Mouse (Mus musculus) hindbrain, postnatal 0 days (tissue): ENCODE data around the gene Mrpl20. TPM values are rescaled to one million over a fixed set of nuclear protein-coding genes. Genes with fewer than 3 reads are reported as not detected.

Source experiments
- ATAC-seq: fragments of 200-750 bp; cut with Nextera tagmentation; 2 replicates; pipeline ENCODE4 v1.8.0; 2017; ENCODE audit warnings: mild to moderate bottlenecking, moderate TSS enrichment, moderate library complexity
- DNase-seq: peaks from one replicate; pipeline ENCODE4 v3.0.0-alpha.2; 2015; ENCODE audit warnings: low spot score
- H3K27ac ChIP-seq: fragments of 300-500 bp; sonication (generic); 2 replicates; pipeline ENCODE4 v1.5.1; 2014; ENCODE audit warnings: mild to moderate bottlenecking
- H3K27me3 ChIP-seq: fragments of 300-500 bp; sonication (generic); 2 replicates; pipeline ENCODE4 v1.6.1; 2014; ENCODE audit warnings: low read length, mixed read lengths; ENCODE audit not compliant: insufficient read depth
- H3K36me3 ChIP-seq: fragments of 300-500 bp; sonication (generic); 2 replicates; pipeline ENCODE4 v1.6.1; 2014; ENCODE audit warnings: low read length, mixed read lengths; ENCODE audit not compliant: insufficient read depth
- H3K4me1 ChIP-seq: fragments of 300-500 bp; sonication (generic); 2 replicates; pipeline ENCODE4 v1.6.1; 2014; ENCODE audit warnings: antibody characterized with exemption, low read length, mixed read lengths; ENCODE audit not compliant: insufficient read depth
- H3K4me2 ChIP-seq: fragments of 300-500 bp; sonication (generic); 2 replicates; pipeline ENCODE4 v1.6.1; 2014; ENCODE audit warnings: low read depth, mild to moderate bottlenecking, low read length, moderate library complexity, mixed read lengths
- H3K4me3 ChIP-seq: fragments of 300-500 bp; sonication (generic); 2 replicates; pipeline ENCODE4 v1.5.1; 2014; ENCODE audit warnings: low read length
- H3K9ac ChIP-seq: fragments of 300-500 bp; sonication (generic); replicated peaks from 2 replicates; pipeline ENCODE4 v1.6.1; 2014; ENCODE audit warnings: mild to moderate bottlenecking, low read length, moderate library complexity, mixed read lengths
- H3K9me3 ChIP-seq: fragments of 300-500 bp; sonication (generic); 2 replicates; pipeline ENCODE4 v1.6.1; 2016; ENCODE audit warnings: low read length, mixed read lengths
- CTCF ChIP-seq: IDR thresholded peaks from 2 replicates; pipeline ENCODE4 v1.5.1; 2016; ENCODE audit warnings: antibody characterized with exemption, control low read depth, low read depth
- WGBS: fragments of 180-500 bp; shearing (Covaris S2); extraction: QIAGEN DNeasy Blood & Tissue Kit; methylation state at CpG from one replicate; pipeline ENCODE4 v1.1.7; 2014; 5-methylcytosine and 5-hydroxymethylcytosine counted together
- polyA plus RNA-seq: library from polyadenylated mRNA; unstranded; fragments of >200 nt; fragmentation: Nextera tagmentation; extraction: Ambion mirVana; gene quantifications from 2 replicates; pipeline ENCODE4 v1.2.1, GENCODE M21; 2015
- total RNA-seq: library from RNA; depleted of rRNA; stranded (reverse); fragments of >200 nt; gene quantifications from 2 replicates; pipeline ENCODE4 v1.2.3, GENCODE M21; 2014

The Mrpl20 gene
- total and polyA plus RNA-seq, 2 experiments from 2014 or later, result 87.5 to 310 TPM

DNA sequence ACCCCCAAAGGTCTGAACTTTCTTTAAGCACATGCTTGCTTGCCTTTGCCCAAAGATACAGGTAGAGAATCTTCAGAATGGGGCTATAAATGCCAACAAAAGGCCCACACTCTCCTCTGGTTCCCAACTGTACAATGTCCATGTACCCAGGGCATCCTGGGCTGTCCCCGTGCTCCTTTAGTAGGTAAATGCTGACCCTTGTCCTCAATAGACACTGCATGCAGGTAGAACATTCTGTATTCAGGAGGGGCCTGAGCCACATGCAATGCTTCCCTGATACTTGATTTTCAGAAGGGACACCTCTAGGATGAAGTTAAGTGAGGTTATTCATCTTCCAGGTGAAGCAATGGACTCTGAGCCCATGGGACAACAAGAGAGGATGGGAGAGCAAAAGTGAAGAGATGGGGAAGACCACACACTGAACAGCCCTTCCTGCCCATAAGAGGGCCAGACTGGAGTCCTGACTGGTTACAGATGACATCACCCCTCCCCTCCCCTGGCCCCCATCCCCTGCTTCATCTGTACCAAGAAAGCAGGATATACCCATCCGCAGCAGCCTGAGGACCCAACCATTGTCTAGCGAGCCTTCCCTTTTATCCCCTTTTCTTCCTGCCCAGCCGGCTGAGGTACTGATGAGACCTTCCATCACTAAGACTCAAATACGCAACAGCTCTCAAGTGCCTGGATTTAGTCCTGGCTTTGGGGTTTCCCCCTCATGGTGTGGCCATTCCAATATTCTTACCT, 29.2 kb upstream of the Mrpl20 start:
- no peak for TF ChIP-seq CTCF
- H3K9me3 ChIP-seq, result no peaks in the 10 kb centered on the region
- peak overlapping the region; percentile 44; the same call in 1 of the 2 replicates for H3K9ac ChIP-seq
- peaks cover 13% of the 10 kb centered on the region for H3K4me1 ChIP-seq
- H3K27me3 ChIP-seq, result no peaks in the 10 kb centered on the region
- no peaks in the 10 kb centered on the region for H3K36me3 ChIP-seq
- H3K27ac ChIP-seq, result 0 out of 2 replicates have a peak overlapping the region, but pooled peaks have one; percentile 77
- peak overlapping the region; percentile 35 for H3K4me3 ChIP-seq
- DNase-seq (no peak), ATAC-seq (no peak)
- H3K4me2 ChIP-seq, result peak overlapping the region; percentile 67
- 32% methylated on average over 5 of the region's 5 CpGs for WGBS

DNA sequence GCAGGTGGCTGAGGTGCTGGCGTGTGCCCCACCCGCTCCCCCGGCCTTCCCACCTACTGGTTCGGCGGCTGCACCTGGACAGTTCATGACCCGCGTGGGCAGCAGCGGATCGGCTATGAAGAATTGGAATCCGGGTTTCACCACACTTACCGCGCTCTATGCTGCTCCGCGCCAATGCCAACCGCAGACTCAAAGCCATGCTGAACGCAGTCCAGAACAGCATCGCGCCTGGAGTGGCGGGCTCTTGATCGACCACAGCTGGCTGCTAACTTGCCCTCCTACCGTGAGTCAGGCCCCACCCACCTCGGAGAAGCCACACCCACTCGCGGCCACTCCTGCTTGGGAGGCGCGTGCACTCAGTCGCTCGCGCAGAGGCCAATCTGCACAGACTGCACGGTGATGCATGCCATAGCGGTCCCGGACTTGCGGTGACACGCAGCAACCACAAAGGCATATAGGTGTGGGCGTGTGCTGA, 28.4 kb upstream of the Mrpl20 start, which contains the start of gene Vwa1:
Vwa1 (minus strand) TSS at position 419 of the 475 bp plus-strand sequence.
- ATAC-seq, result peak; percentile 85
- H3K27ac ChIP-seq, result peak within 1 kb of the TSS; percentile 77
- peak; percentile 11; the same call in 1 of the 2 replicates for TF ChIP-seq CTCF
- peak within 1 kb of the TSS; percentile 35 for H3K4me3 ChIP-seq
- under 1% methylated on average over 35 of the region's 35 CpGs for WGBS
- H3K9me3 ChIP-seq, result no peaks in the 10 kb centered on the region
- H3K9ac ChIP-seq, result peak within 1 kb of the TSS; percentile 44
- H3K36me3 ChIP-seq, result no peaks in the 10 kb centered on the region
- peak within 1 kb of the TSS; percentile 67 for H3K4me2 ChIP-seq
- no peaks in the 10 kb centered on the region for H3K27me3 ChIP-seq
- DNase-seq, result peak; percentile 91
- H3K4me1 ChIP-seq, result peaks cover 13% of the 10 kb centered on the region

DNA sequence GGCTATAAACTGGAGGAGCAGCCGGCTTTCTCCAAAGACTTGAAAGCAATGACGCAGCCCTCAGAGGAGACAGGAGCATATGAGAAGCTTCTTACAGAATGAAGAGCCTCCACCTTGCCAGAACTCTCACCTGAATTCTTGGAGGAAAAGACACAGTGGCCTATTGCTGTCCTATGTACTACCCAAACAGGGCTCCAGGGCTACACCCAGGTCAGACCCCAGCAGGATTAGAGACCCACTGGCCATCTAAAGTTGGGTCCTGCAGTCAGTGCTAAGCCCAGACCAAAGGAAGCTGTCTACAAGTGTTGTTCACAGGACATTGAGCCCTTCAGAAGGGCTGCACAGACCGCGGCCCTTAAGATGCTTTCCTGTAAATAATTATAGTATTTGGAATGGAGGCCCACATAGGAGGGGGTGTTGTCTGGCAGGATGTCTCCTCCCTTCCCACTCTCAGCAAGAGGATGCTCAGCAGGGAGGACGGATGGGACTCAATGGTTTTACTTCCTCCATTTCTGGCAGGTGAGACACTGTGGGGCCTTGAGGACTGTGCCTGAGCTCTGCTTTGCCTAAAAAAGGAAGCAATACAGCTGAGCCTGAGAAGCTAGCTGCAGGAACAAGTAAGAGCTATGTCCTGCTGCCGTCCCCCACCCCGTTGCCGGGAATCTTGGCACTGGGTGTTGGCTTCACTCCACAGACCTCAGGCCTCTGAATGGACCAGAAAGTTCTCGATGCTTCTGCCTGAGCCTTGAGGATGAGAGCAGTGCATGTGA, 27.5 kb upstream of the Mrpl20 start:
- Histone ChIP-seq H3K4me2 (peak overlapping the region; percentile 67), H3K27ac (peak overlapping the region; percentile 77), H3K4me3 (peak overlapping the region; percentile 35), H3K9ac (peak overlapping the region; percentile 44), H3K4me1 (peaks cover 8% of the 10 kb centered on the region; the same call in 1 of the 2 replicates), H3K9me3 (no peaks in the 10 kb centered on the region), H3K36me3 (no peaks in the 10 kb centered on the region), H3K27me3 (no peaks in the 10 kb centered on the region)
- TF ChIP-seq CTCF, result no peak
- ATAC-seq, result no peak
- peak; percentile 52 for DNase-seq
- WGBS, result 32% methylated on average over 9 of the region's 9 CpGs

DNA sequence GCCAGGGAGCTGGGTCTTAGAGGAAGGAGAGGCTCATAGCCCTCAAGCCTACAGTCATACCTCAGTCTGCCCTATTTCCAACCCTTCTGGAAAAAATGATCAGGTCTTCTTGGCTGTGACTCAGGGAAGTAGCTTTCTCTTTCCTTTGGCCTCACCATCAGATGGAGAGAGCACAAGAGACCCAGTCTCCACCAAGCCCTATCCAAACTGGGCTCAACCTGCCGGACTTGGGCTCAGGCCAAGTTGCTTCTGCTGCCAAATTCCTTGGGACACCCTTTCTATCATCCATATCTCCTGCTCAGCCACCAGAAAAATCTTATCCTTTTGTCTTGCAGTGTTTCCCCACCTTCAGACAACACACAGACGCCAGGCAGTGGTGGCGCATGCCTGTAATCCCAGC, 26.8 kb upstream of the Mrpl20 start:
- no peak for TF ChIP-seq CTCF
- Histone ChIP-seq H3K9me3 (no peaks in the 10 kb centered on the region), H3K36me3 (no peaks in the 10 kb centered on the region), H3K9ac (no peak overlapping the region), H3K4me3 (no peak overlapping the region), H3K27ac (peak overlapping the region; percentile 77; the same call in 1 of the 2 replicates), H3K4me1 (peaks cover 8% of the 10 kb centered on the region; the same call in 1 of the 2 replicates), H3K27me3 (no peaks in the 10 kb centered on the region), H3K4me2 (no peak overlapping the region)
- WGBS, result 62% methylated on average over 3 of the region's 3 CpGs
- DNase-seq, result no peak
- no peak for ATAC-seq

DNA sequence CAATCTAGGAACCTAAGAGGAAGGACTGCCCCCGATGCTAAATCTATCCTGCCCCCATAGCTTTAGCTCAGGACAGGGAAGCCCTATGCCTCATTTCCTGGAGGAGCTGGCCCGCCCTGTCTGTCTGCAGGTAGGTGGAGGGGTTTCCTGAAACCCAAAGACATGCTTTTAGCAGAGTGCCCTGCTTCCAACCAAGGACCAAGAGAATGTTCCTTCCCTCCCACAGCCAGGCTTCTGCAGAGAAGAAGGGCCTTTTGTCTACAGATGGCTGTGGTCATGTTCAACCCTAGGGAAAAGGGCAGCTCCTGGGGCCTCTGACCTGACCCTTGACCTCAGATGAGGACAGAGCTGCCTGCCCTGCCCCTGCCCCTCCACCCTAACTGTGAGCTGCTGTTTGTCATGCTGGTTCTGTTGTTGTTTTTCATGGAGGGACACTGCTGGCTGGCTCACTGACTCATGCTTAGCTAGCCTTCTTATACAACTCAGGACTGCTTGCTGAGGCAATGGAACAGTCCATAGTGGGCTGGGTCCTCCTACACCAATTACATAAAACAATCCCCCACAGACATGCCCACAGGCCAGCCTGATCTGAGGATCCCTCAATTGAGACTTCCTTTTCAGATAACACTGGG, 25.9 kb upstream of the Mrpl20 start:
- H3K9ac ChIP-seq, result no peak overlapping the region
- H3K36me3 ChIP-seq, result no peaks in the 10 kb centered on the region
- DNase-seq (no peak), ATAC-seq (no peak)
- 23% methylated on average over 2 of the region's 2 CpGs for WGBS
- H3K4me1 ChIP-seq, result peaks cover 8% of the 10 kb centered on the region; the same call in 1 of the 2 replicates
- no peak for TF ChIP-seq CTCF
- no peak overlapping the region for H3K4me2 ChIP-seq
- H3K27me3 ChIP-seq, result no peaks in the 10 kb centered on the region
- H3K4me3 ChIP-seq, result no peak overlapping the region
- no peaks in the 10 kb centered on the region for H3K9me3 ChIP-seq
- no peak overlapping the region for H3K27ac ChIP-seq

DNA sequence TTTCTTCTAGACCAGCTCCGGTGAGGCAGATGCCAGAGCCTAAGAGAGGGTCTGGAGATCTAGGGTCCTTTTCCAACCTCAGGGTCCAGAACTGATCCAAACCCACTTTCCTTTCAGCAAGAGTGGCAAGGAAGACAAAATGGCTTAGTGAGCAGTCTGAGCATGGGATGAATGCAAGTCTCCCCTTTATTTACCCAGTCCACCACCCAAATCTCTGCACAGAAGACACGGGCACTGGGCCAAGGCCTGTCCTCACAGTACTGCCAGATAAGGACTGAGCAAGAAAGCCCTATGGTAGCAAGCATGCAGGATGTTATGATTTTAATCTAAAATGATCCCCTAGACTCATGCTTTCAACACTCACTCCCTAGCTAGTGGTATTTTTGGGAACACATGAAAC, 24.9 kb upstream of the Mrpl20 start:
- no peak for TF ChIP-seq CTCF
- Histone ChIP-seq H3K4me3 (no peak overlapping the region), H3K9ac (no peak overlapping the region), H3K4me1 (peaks cover 8% of the 10 kb centered on the region; the same call in 1 of the 2 replicates), H3K4me2 (no peak overlapping the region), H3K27ac (0 out of 2 replicates have a peak overlapping the region, but pooled peaks have one; percentile 27), H3K9me3 (no peaks in the 10 kb centered on the region), H3K27me3 (no peaks in the 10 kb centered on the region), H3K36me3 (no peaks in the 10 kb centered on the region)
- no peak for DNase-seq
- ATAC-seq, result no peak
- WGBS, result 77% methylated on average over 2 of the region's 2 CpGs
